Mouse (Mus musculus): ENCODE data around the gene Trip11.

Trip11 gene

DNA sequence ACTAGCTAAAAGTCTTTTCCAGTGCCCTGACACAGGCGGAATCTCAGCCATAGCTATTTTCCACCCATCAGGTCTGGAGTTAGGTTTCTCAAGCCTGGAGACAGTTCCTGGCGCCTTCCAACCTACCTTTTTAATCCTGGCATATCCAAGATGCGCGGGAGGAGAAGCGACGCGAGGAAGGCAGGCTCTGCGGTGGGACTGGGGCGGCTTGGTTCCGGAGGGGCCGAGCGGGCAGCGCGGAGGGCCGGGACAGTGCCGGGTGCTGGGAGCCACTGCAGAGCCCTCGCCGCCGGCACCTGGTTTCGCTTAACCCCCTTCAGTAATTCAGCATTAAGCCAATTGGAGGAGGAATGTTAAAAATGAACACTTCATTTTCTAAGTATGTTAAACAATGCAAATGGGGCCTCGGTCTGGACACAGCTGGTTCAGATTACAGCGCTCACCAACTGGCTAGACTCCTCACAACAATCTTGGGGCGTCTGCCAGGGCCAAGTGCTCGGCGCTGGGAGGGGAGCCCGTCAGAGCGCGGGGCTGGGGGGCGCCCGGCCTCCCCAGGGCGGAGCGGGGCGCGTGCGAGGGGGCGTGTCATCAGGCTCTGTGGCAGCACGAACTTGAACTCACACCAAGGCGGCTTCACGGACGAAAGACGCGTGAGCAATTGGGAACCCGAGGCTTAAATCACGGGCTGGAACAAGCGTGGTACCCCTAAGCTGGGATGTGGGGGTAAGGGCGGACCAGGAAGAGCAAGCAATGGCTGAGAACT lies 94.3 kb downstream of the Trip11 start, which contains the start of gene Fbln5:
Fbln5 (minus strand) TSS at position 448 of the 763 bp plus-strand sequence.
- peak; percentile 85 for DNase-seq

GRCm38 (mm10) chr12:101818246-101818607 lies 94.8 kb downstream of the Trip11 start:
- no peak for DNase-seq

DNA sequence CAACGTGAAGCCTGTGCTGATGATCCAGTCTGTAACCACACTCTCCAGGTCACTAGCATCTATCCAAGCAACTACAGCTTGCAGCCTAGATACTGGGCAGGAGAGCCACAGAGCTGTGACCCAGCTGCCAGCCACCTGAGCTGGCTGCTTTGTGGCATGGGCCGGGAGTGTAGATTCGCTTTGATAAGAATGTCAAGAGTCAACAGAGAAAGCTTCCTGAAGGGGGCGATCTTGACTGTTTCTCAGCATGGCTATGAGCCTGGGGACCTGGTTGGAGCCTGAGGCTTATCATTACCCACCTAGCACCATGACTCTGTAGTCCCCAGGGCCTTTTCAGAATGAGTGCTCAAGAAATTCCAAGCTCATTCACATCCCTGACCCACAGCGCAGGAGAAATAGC lies 96.3 kb downstream of the Trip11 start:
- no peak for DNase-seq

GRCm38 (mm10) chr12:101815796-101816195 lies 97.3 kb downstream of the Trip11 start:
- no peak for DNase-seq

DNA sequence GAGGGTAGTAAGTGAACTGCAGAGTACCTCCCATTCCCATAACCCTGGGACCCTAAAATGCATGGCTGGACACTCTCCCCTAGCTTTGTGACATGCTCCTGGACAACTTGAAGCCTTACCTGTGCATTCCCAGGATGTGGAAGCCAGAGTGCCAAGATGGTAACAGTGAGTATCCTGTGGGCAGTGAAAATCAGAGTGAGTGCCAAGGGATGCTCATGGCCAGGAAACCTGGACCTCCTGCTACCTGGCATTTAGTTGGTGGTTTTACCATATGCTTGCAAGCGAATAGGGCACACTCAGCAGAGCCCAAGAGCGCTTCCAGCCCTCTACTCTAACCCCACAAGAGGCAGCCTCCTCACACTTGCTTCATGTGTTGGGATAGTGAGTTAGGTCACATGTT lies 98.6 kb downstream of the Trip11 start:
- DNase-seq: no peak

DNA sequence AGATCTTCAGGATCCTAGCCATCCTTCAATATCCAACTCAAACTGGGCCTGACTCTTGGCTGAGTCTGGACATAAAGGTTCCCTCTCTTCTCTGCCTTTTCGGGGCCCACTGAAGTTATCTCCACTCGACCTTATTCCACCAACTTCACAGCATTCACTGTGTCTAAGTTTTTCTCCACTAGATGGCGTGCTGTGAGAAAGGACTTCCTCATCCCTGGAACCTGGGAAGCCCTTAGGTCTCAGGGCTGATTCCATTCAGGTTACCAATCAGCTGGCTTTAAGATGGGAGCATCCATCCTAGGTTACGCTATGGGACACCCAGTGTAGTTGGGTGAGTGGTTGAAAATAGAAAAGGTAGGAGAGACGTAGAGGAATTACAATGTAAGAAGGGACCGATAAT lies 101.9 kb downstream of the Trip11 start:
- DNase-seq: no peak

DNA sequence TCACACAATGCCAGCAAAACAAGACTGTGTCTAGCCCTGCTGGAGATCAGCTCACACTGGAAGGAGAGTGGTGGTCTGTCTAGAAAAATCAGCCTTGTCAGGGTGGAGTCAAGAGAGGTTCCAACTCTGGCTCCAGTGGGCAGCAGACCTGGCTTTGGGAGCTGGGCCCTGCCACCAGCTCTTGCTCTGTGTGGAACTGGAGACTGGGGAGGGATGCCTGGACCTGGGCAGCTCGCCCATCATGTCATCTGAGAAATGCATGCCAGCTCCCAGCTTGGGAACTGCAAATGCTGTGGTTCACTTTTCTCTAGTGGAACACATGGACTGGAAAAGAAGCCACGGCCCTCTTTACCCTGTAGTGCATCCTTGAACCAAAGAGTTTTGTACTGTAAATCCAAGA lies 102.6 kb downstream of the Trip11 start:
- no peak for DNase-seq

DNA sequence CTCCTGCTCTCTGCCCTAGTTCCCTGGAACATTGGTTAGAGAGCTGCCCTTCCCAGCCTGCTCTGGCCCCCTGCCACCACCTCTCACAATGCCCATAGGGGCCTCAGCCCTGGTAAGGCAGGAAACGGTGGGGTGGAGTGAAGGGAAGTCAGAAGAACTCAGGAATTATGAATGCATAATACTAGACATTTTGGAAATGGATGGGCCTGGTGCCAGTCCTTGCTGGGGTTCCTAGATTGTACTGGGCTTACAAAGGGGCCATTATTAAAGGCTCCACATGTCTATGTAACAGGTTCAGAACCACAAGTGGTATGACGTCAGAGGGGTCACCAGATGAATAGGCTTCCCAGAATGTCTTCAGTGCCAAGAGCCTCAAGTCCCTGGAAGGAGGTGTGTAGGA lies 105.7 kb downstream of the Trip11 start:
- DNase-seq: peak; percentile 66

DNA sequence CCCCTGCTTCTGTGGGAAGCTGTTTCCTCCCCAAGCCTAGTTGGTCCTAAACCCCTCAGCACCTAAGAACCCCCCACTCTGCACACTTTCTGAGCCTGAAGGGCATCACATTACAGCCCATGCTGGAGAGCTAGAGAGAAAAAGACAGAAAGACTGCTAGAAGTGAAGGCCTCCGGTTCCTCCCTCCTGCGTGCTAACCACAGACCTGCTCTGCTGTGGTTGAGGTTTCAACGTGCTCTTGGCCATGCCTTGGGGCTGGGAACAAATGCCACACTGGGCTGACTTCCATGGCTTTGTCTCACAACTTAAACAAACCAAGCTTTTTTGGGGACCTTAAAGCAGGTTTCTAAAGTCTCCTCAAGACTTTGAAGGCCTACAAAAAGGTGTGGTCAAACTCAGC lies 110.6 kb downstream of the Trip11 start:
- DNase-seq: no peak

- peak; percentile 41 for DNase-seq
Measured at GRCm38 (mm10) chr12:101801744-101802143, 111.3 kb downstream of the Trip11 start.

- no peak for DNase-seq
Measured at GRCm38 (mm10) chr12:101801051-101801450, 112.0 kb downstream of the Trip11 start.

DNA sequence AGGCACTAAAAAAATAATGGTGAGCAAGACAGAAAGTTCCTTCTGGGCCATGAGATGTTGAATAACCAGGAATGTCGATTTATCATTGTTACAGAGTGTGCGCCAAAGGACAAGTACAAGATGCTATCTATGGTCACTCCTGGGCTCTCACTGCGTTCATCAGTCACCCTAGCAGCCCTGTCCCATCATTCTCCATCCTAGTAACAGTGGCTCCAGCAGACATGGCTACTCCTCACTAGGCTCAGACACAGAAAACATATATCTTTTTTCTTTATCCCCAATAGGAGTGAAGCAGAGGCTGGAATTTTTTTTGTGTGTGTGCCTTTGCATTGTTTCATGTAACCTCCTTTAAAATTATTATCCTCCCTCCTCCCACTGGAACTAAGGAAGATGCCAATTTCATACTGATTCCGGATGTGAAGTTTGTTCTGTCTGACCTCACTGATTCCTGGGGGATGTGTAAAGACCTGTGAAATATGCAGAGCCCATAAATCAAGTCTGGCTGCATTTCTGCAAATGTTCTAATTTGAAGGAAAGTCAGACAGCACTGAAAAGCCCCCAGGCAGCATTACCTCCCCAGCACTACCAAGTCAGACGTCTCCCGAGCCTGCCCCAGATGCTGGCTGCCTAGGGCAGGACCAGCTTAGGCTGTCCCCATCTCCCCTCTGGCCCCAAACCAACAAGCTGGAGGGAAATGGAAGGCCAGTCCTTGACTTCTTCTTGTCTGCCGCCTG lies 114.7 kb downstream of the Trip11 start:
- peak; percentile 64 for DNase-seq

DNA sequence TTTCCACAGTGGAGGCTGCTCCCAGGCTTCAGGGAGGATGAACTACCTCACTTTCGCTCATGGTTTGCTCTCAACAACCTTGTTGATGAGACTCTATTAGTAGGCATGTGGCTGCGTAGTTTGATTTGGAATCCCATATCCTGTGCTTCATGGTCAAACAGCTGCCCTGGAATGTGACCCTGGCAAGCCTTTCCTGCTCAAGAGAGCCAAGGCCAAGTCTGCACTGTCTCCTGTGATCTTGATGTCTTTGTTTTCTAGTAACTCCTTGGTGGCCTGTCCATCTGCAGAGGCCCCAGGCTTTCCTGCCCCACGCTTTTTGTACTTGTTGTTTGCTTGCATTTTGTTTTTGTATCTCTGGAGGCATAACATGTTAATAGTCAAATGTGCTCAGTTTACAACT lies 118.6 kb downstream of the Trip11 start:
- DNase-seq: peak; percentile 82

DNA sequence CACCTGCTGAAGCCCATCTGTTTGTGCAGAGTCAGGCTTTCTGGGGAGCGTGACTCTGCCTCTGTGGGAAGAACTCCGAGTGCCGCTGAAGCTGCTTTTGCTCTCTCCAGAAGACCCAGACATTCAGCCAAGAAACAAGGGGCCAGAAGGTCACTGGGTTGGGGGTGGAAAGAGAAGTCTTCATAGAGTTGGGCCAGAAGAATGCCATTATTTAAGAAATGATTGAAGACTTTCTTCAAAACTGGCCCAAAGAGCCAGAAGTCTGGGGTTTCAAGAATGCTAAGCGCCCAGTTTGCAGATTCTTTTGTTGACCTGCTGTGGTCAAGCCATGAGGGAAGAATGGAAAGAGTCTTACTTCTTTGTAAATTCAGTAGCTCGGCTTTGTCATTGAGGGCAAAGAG lies 119.8 kb downstream of the Trip11 start:
- DNase-seq: peak; percentile 83

- no peak for DNase-seq
Measured at GRCm38 (mm10) chr12:101792684-101793083, 120.4 kb downstream of the Trip11 start.

DNA sequence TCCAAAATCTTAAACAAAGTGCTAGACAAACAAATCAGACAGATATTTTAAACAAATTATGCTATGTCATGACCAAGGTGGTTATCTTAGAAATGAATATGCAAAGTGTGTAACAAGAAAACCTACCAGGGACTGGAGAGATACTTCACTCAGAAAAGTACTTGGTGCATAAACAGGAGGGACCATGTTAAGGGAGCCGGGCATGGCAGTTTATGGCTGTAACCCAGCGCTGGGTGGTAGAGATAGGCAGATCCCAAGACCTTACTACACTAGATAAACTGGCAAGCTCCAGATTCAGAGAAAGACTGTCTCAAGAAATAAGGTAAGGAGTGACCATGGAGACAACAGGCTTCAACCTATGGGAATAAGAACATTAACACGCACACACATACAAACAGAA lies 123.3 kb downstream of the Trip11 start:
- no peak for DNase-seq

DNA sequence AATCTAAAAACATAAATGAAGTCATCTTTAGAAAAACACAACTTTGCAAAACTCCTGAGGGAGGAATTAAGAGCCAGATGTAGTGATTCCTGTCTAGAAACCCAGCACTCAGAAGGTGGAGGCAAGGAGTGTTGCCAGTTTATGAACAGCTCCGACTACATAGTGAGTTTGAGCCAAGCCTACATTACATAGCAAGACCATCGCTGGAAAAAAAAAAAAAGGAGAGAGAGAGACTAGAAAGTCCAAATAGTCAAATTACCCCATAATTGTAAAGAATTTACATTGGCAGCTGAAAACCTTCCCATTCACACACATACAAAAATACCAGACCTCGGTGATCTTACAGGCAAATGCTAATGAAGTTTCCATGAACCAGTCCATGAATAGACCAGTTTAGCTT lies 123.8 kb downstream of the Trip11 start:
- DNase-seq: no peak
